Mouse (Mus musculus) G1E (cell line): ENCODE measurements around the gene Vwc2.

Source experiments
- CTCF ChIP-seq: IDR thresholded peaks from 2 replicates; pipeline ENCODE4 v1.5.1; 2012; ENCODE audit warnings: low read depth, low read length, inconsistent platforms, mixed read lengths
- GATA1 ChIP-seq: IDR thresholded peaks from 2 replicates; pipeline ENCODE4 v1.6.1; 2012; ENCODE audit warnings: borderline replicate concordance, low read length, inconsistent platforms, mixed read lengths
- TAL1 ChIP-seq: conservative IDR thresholded peaks from 2 replicates; pipeline ENCODE4 v1.6.1; 2012; ENCODE audit warnings: low read depth, low read length, inconsistent platforms, mixed read lengths

GRCm38 (mm10) chr11:11116736-11117135, 2.7 kb downstream of the Vwc2 start:
- no peak for TF ChIP-seq CTCF
- no peak for TF ChIP-seq GATA1
- no peak for TF ChIP-seq TAL1
